18 mouse cellular contexts compared by ENCODE assay signal in the genomic region with DNA sequence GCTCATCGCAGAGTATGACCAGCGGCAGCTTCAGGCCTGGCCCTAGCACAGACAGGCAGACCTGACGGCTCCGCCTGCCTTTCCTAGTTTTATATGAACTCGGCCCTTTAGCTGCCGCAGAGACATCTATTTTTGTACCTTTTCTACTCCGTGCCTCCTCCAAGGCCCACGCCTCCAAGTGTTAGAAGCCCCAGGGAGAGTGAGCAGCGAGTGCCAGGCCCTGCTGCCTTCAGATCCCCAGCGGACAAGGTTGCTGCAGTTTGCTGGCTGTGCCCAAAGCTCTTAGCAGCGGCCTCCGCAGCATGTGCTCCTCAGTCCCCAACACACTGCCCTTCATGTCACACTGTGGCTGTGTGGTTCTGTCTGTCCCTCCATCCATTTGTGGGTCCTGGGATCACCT. TPM values are rescaled to one million over a fixed set of nuclear protein-coding genes. Genes with fewer than 3 reads are reported as not detected.
A peak's percentile ranks its signal among the peaks of the same experiment; 100 is the strongest.
DNase-seq lines count a peak whose midpoint lies in the region; ATAC-seq and TF ChIP-seq lines count a peak whose summit lies in the region.
"Had no signal": no experiment of that assay in that cellular context is flagged by ENCODE, and none has a peak within 500 bp of the region (broad histone marks: within the 10 kb centered on the region; RNA-seq: fewer than 3 reads in every experiment).

No protein-coding gene starts in this region.

- WGBS in heart, embryonic 13.5 days, result 64% methylated on average over 12 of the region's 12 CpGs
- 86% methylated on average over 12 of the region's 12 CpGs for WGBS in limb, embryonic 13.5 days
- WGBS in limb, embryonic 10.5 days, result 91% methylated on average over 12 of the region's 12 CpGs

- no peak for TF ChIP-seq CTCF in ES-Bruce4 (IDR thresholded peaks at IDR 0.05; ENCODE audit: low read depth, low read length)
- no peak for TF ChIP-seq CTCF in cortical plate, adult 2 months (IDR thresholded peaks at IDR 0.05; ENCODE audit: extremely low read depth, insufficient read depth, low read length)

- no peak overlapping the region for H3K4me3 ChIP-seq in heart, embryonic 13.5 days
- 0 out of 2 replicates have a peak overlapping the region, but pooled peaks have one; percentile 1 for H3K4me3 ChIP-seq in limb, embryonic 13.5 days
- H3K4me3 ChIP-seq in limb, embryonic 10.5 days, result no peak overlapping the region
- H3K4me3 ChIP-seq in ES-Bruce4 (ENCODE audit: low read depth, low read length), result peak overlapping the region; percentile 22; the same call in 1 of the 2 replicates
- H3K4me3 ChIP-seq in cortical plate, adult 2 months (ENCODE audit: insufficient read depth, low read length), result no peak overlapping the region
- H3K4me3 ChIP-seq: lung, embryonic 15.5 days had no signal

- peaks cover 53% of the 10 kb centered on the region for H3K4me1 ChIP-seq in heart, embryonic 13.5 days
- H3K4me1 ChIP-seq in limb, embryonic 13.5 days, result peaks cover 30% of the 10 kb centered on the region
- H3K4me1 ChIP-seq in limb, embryonic 10.5 days, result peaks cover 36% of the 10 kb centered on the region
- peaks cover 2% of the 10 kb centered on the region for H3K4me1 ChIP-seq in ES-Bruce4 (ENCODE audit: control insufficient read depth, insufficient read depth, low read length)
- peaks cover 6% of the 10 kb centered on the region; the same call in 1 of the 2 replicates for H3K4me1 ChIP-seq in cortical plate, adult 2 months (ENCODE audit: control insufficient read depth, insufficient read depth, low read length)

- H3K27ac ChIP-seq in heart, embryonic 13.5 days (replicated peaks), result peak overlapping the region; percentile 59
- no peak overlapping the region for H3K27ac ChIP-seq in limb, embryonic 13.5 days
- H3K27ac ChIP-seq in limb, embryonic 10.5 days, result no peak overlapping the region
- no peak overlapping the region for H3K27ac ChIP-seq in ES-Bruce4 (ENCODE audit: insufficient read depth, low read length)
- H3K27ac ChIP-seq in cortical plate, adult 2 months (ENCODE audit: insufficient read depth, low read length), result peak overlapping the region; percentile 74
- H3K27ac ChIP-seq: lung, embryonic 15.5 days had no signal

- no peak overlapping the region for H3K4me2 ChIP-seq in heart, embryonic 13.5 days
- no peak overlapping the region for H3K4me2 ChIP-seq in limb, embryonic 13.5 days (replicated peaks)
- H3K4me2 ChIP-seq: liver, embryonic 11.5 days; lung, embryonic 15.5 days had no signal

- H3K9me3 ChIP-seq in heart, embryonic 13.5 days, result no peaks in the 10 kb centered on the region
- no peaks in the 10 kb centered on the region for H3K9me3 ChIP-seq in limb, embryonic 13.5 days
- no peaks in the 10 kb centered on the region for H3K9me3 ChIP-seq in limb, embryonic 10.5 days (replicated peaks)
- no peaks in the 10 kb centered on the region for H3K9me3 ChIP-seq in ES-Bruce4 (replicated peaks; ENCODE audit: control insufficient read depth, insufficient read depth, low read length, poor library complexity, severe bottlenecking)
- H3K9me3 ChIP-seq: lung, embryonic 15.5 days had no signal

- no peak for TF ChIP-seq EP300 in ES-Bruce4 (IDR thresholded peaks at IDR 0.05; ENCODE audit: insufficient read depth, low read depth, low read length)

- ATAC-seq in heart, embryonic 13.5 days (ENCODE audit: extremely low read depth, insufficient number of reproducible peaks, low FRiP score, low TSS enrichment), result no peak
- no peak for ATAC-seq in limb, embryonic 13.5 days (ENCODE audit: low FRiP score, low read depth)
- ATAC-seq: forebrain, postnatal 0 days; midbrain, embryonic 16.5 days had no signal

- DNase-seq in heart, postnatal 4 days, result no peak
- no peak for DNase-seq in limb, embryonic 10.5 days (ENCODE audit: low spot score)
- no peak for DNase-seq in T-cell, adult 2 months (ENCODE audit: low spot score)
- DNase-seq: adrenal gland, adult 2 months; cerebellum, adult 8-10 months; forebrain, postnatal 0 days; gastrocnemius, postnatal 10 days; kidney, adult 18-20 months; kidney, postnatal 14 days had no signal

- TF ChIP-seq POLR2A in ES-Bruce4 (IDR thresholded peaks at IDR 0.05; ENCODE audit: insufficient read depth, low read length), result no peak
- no peak for TF ChIP-seq POLR2A in cortical plate, adult 2 months (IDR thresholded peaks at IDR 0.05; ENCODE audit: extremely low read depth, insufficient read depth, low read length)

- peak overlapping the region; percentile 20; the same call in 1 of the 2 replicates for H3K9ac ChIP-seq in heart, embryonic 13.5 days
- H3K9ac ChIP-seq in limb, embryonic 13.5 days, result no peak overlapping the region
- no peak overlapping the region for H3K9ac ChIP-seq in ES-Bruce4 (ENCODE audit: low read depth, poor library complexity, severe bottlenecking)
- H3K9ac ChIP-seq: forebrain, postnatal 0 days; lung, embryonic 15.5 days had no signal

- peaks cover 69% of the 10 kb centered on the region for H3K36me3 ChIP-seq in heart, embryonic 13.5 days
- peaks cover 70% of the 10 kb centered on the region for H3K36me3 ChIP-seq in limb, embryonic 13.5 days
- peaks cover 70% of the 10 kb centered on the region for H3K36me3 ChIP-seq in limb, embryonic 10.5 days
- no peaks in the 10 kb centered on the region; the same call in 1 of the 2 replicates for H3K36me3 ChIP-seq in ES-Bruce4 (ENCODE audit: control insufficient read depth, insufficient read depth, low read length, poor library complexity, severe bottlenecking)

- no peaks in the 10 kb centered on the region for H3K27me3 ChIP-seq in heart, embryonic 13.5 days (replicated peaks)
- H3K27me3 ChIP-seq in limb, embryonic 13.5 days, result no peaks in the 10 kb centered on the region
- H3K27me3 ChIP-seq in limb, embryonic 10.5 days (ENCODE audit: low read depth, poor library complexity, severe bottlenecking), result no peaks in the 10 kb centered on the region
- no peaks in the 10 kb centered on the region for H3K27me3 ChIP-seq in ES-Bruce4 (ENCODE audit: control insufficient read depth, insufficient read depth, low read length, poor library complexity, severe bottlenecking)
- H3K27me3 ChIP-seq: lung, embryonic 15.5 days had no signal

RNA-seq across cellular contexts. Expression of gene Isyna1, which starts 2.6 kb away (rescaled TPM):
- 135 and 145 TPM in 2 replicates for polyA plus RNA-seq in heart, embryonic 13.5 days (2015; fragmentation: Nextera tagmentation; extraction: Ambion mirVana)
- 10 to 100 TPM; 38.9 to 41.6 TPM for total RNA-seq in heart, postnatal 4 days (2021)
- 162 and 165 TPM in 2 replicates for polyA plus RNA-seq in limb, embryonic 13.5 days (2015; fragmentation: Nextera tagmentation; extraction: Ambion mirVana)
- polyA plus RNA-seq in limb, embryonic 10.5 days (2016; fragmentation: Nextera tagmentation; extraction: Ambion mirVana), result 214 and 225 TPM in 2 replicates
- polyA plus RNA-seq in ES-Bruce4 (2011; ENCODE audit: insufficient read depth, insufficient read length, low read depth, missing spikeins), result 61.5 and 72.3 TPM in 2 replicates
- 71.1 and 77.2 TPM in 2 replicates for polyA plus RNA-seq in cortical plate, adult 2 months (2012; rRNA removed)

RNA-seq across cellular contexts. Expression of gene Ssbp4, which starts 17.1 kb away (rescaled TPM):
- 63.3 and 70.9 TPM in 2 replicates for polyA plus RNA-seq in heart, embryonic 13.5 days (2015; fragmentation: Nextera tagmentation; extraction: Ambion mirVana)
- 10 to 100 TPM; 73.8 to 78.5 TPM for total RNA-seq in heart, postnatal 4 days (2021)
- polyA plus RNA-seq in limb, embryonic 13.5 days (2015; fragmentation: Nextera tagmentation; extraction: Ambion mirVana), result 115 and 131 TPM in 2 replicates
- polyA plus RNA-seq in limb, embryonic 10.5 days (2016; fragmentation: Nextera tagmentation; extraction: Ambion mirVana), result 164 and 182 TPM in 2 replicates
- 49.9 and 50.2 TPM in 2 replicates for polyA plus RNA-seq in ES-Bruce4 (2011; ENCODE audit: insufficient read depth, insufficient read length, low read depth, missing spikeins)
- 241 and 249 TPM in 2 replicates for polyA plus RNA-seq in cortical plate, adult 2 months (2012; rRNA removed)

RNA-seq across cellular contexts. Expression of gene Lrrc25, which starts 24.4 kb away (rescaled TPM):
- 1.5 and 2.7 TPM in 2 replicates for polyA plus RNA-seq in heart, embryonic 13.5 days (2015; fragmentation: Nextera tagmentation; extraction: Ambion mirVana)
- total RNA-seq in heart, postnatal 4 days (2021), result 1 to 10 TPM; 1.1 to 1.5 TPM
- polyA plus RNA-seq in limb, embryonic 13.5 days (2015; fragmentation: Nextera tagmentation; extraction: Ambion mirVana), result 1.9 and 2.3 TPM in 2 replicates
- 0.38 and 0.64 TPM in 2 replicates for polyA plus RNA-seq in limb, embryonic 10.5 days (2016; fragmentation: Nextera tagmentation; extraction: Ambion mirVana)
- not detected in 2 replicates for polyA plus RNA-seq in ES-Bruce4 (2011; ENCODE audit: insufficient read depth, insufficient read length, low read depth, missing spikeins)
- polyA plus RNA-seq in cortical plate, adult 2 months (2012; rRNA removed), result 1.0 and 1.4 TPM in 2 replicates

RNA-seq across cellular contexts. Expression of gene Gdf15, which starts 40.7 kb away (rescaled TPM):
- 0.86 and 1.2 TPM in 2 replicates for polyA plus RNA-seq in heart, embryonic 13.5 days (2015; fragmentation: Nextera tagmentation; extraction: Ambion mirVana)
- total RNA-seq in heart, postnatal 4 days (2021), result 1 to 10 TPM; 2.7 to 3.5 TPM
- polyA plus RNA-seq in limb, embryonic 13.5 days (2015; fragmentation: Nextera tagmentation; extraction: Ambion mirVana), result 0.18 TPM in 1 of 2 replicates, not detected in the other
- not detected in 2 replicates for polyA plus RNA-seq in limb, embryonic 10.5 days (2016; fragmentation: Nextera tagmentation; extraction: Ambion mirVana)
- polyA plus RNA-seq in ES-Bruce4 (2011; ENCODE audit: insufficient read depth, insufficient read length, low read depth, missing spikeins), result 1.9 and 2.1 TPM in 2 replicates
- polyA plus RNA-seq in cortical plate, adult 2 months (2012; rRNA removed), result 0.09 and 0.19 TPM in 2 replicates
- total RNA-seq: common myeloid progenitor, adult 5-6 weeks; gastrocnemius, postnatal 10 days; left cerebral cortex, postnatal 10 days had no signal

RNA-seq across cellular contexts. Expression of gene Ell, which starts 52.3 kb away (rescaled TPM):
- 11.6 and 12.5 TPM in 2 replicates for polyA plus RNA-seq in heart, embryonic 13.5 days (2015; fragmentation: Nextera tagmentation; extraction: Ambion mirVana)
- 10 to 100 TPM; 16.7 to 17.6 TPM for total RNA-seq in heart, postnatal 4 days (2021)
- 20.9 and 21.4 TPM in 2 replicates for polyA plus RNA-seq in limb, embryonic 13.5 days (2015; fragmentation: Nextera tagmentation; extraction: Ambion mirVana)
- 20.9 and 26.1 TPM in 2 replicates for polyA plus RNA-seq in limb, embryonic 10.5 days (2016; fragmentation: Nextera tagmentation; extraction: Ambion mirVana)
- 12.4 and 13.2 TPM in 2 replicates for polyA plus RNA-seq in ES-Bruce4 (2011; ENCODE audit: insufficient read depth, insufficient read length, low read depth, missing spikeins)
- polyA plus RNA-seq in cortical plate, adult 2 months (2012; rRNA removed), result 23.8 and 23.9 TPM in 2 replicates

Comparison
In these comparisons a context has a peak if more than half of its experiments do, and no peak if none do; other contexts are left out.
1. H3K4me3 ChIP-seq: peak in limb, embryonic 13.5 days (single experiment) and ES-Bruce4 (single experiment); none in heart, embryonic 13.5 days (single experiment), limb, embryonic 10.5 days (single experiment) and cortical plate, adult 2 months (single experiment).
2. H3K27ac ChIP-seq: peak in heart, embryonic 13.5 days (single experiment) and cortical plate, adult 2 months (single experiment); none in limb, embryonic 13.5 days (single experiment), limb, embryonic 10.5 days (single experiment) and ES-Bruce4 (single experiment).